Mouse (Mus musculus) forebrain, embryonic 10.5 days (tissue): ENCODE data around the gene Usp28. TPM values are rescaled to one million over a fixed set of nuclear protein-coding genes. Genes with fewer than 3 reads are reported as not detected.

Experiments used
- DNase-seq: peaks from one replicate; pipeline ENCODE4 v3.0.0-alpha.2; 2017; ENCODE audit warnings: low spot score; ENCODE audit errors: extremely low spot score
- H3K27ac ChIP-seq: fragments of 300-500 bp; sonication (generic); 2 replicates; pipeline ENCODE4 v1.5.1; 2016; ENCODE audit warnings: mild to moderate bottlenecking
- H3K27me3 ChIP-seq: fragments of 300-500 bp; sonication (generic); 2 replicates; pipeline ENCODE4 v1.6.1; 2016; ENCODE audit warnings: mild to moderate bottlenecking; ENCODE audit not compliant: poor library complexity, severe bottlenecking
- H3K36me3 ChIP-seq: fragments of 300-500 bp; sonication (generic); replicated peaks from 2 replicates; pipeline ENCODE4 v1.6.1; 2016; ENCODE audit warnings: mild to moderate bottlenecking, moderate library complexity
- H3K4me1 ChIP-seq: fragments of 300-500 bp; sonication (generic); 2 replicates; pipeline ENCODE4 v1.6.1; 2016
- H3K4me3 ChIP-seq: fragments of 300-500 bp; sonication (generic); 2 replicates; pipeline ENCODE4 v1.5.1; 2016; ENCODE audit warnings: mild to moderate bottlenecking, moderate library complexity
- H3K9me3 ChIP-seq: fragments of 300-500 bp; sonication (generic); 2 replicates; pipeline ENCODE4 v1.6.1; 2016; ENCODE audit warnings: mild to moderate bottlenecking, moderate library complexity
- WGBS: fragments of 180-500 bp; shearing (Covaris S2); methylation state at CpG from one replicate; pipeline ENCODE4 v1.1.7; 2016; 5-methylcytosine and 5-hydroxymethylcytosine counted together
- polyA plus RNA-seq: library from polyadenylated mRNA; unstranded; fragments of >200 nt; fragmentation: Nextera tagmentation; extraction: Ambion mirVana; gene quantifications from 2 replicates; pipeline ENCODE4 v1.2.1, GENCODE M21; 2016

Gene Usp28
- polyA plus RNA-seq, 1 experiment from 2014 or later = 56.4 TPM

DNA sequence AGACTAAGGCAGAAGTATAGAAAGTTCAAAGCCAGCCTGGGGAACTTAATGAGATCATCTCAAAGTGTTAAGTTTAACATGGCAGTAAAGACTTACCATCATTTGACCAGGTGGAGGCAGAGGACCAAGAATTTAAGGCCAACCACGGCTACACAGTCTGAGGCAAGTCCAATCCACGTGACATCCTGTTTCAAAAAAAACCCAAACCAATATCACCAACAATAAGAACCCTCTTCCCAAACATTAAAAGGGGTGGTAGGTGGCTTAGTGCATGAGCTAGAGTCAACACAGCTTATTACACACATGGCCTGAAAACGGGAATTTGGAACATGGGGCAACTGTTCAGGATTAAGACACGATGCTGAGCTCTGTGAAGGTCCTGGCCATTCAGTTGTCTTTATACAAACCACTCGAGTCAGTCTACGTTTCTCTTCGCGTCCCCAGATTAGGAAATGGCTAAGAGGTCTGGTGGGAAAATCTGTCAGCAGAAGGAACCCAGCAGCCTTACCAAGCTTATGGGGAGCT lies 793 bp upstream of the Usp28 start:
- H3K27me3 ChIP-seq = no peaks in the 10 kb centered on the region
- peaks cover 45% of the 10 kb centered on the region for H3K4me1 ChIP-seq
- H3K36me3 ChIP-seq = peaks cover 9% of the 10 kb centered on the region; the same call in 1 of the 2 replicates
- 43% methylated on average over 8 of the region's 8 CpGs for WGBS
- peak overlapping the region; percentile 90 for H3K27ac ChIP-seq
- H3K4me3 ChIP-seq = peak overlapping the region; percentile 74
- DNase-seq = no peak
- no peaks in the 10 kb centered on the region for H3K9me3 ChIP-seq

DNA sequence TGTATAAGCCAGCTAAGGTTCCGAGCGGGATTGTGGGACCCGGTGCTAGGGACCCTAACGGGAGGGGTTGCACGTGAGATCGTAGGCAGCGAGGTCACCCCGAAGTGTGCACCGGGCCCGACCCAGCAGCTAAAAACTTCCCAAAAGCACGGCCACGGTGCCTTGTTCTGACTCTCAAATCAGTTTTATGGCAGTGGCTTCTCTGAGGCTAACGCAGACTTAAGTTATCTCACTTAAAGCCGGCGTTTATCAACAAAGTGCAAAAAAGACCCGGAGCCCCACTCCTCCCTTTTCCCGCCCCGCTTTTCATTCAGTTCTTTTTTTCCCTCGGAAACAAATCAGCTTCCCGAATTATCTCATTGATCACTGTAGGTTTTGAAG lies 523 bp downstream of the Usp28 start:
- no peaks in the 10 kb centered on the region for H3K27me3 ChIP-seq
- under 1% methylated on average over 20 of the region's 20 CpGs for WGBS

DNA sequence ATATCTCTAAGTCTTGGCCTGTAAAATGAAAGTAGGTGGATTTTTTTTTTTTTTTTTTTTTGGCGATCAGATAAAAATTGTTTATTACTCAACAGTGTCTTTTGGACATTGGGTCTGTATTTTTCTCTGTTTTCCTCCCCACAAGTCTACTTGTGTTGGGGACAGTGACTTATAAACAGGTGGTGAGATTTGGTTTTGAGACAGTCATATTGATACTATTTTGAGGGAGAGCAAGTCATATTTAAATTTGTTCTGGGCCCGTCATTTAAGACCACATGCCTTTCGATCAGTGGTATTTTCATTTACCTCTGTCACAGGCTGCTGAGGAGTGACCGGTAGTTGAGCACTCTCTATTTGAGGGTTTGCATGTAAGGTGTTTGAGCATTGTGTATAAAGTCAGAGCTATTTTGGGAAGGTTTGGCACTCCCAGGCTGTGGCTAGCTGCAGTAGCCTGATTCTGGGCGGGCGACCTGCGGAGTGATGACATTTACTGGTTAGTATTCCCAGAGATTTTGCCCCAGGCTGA lies 1.5 kb downstream of the Usp28 start:
- Histone ChIP-seq H3K4me3 (peak overlapping the region; percentile 74), H3K27me3 (no peaks in the 10 kb centered on the region), H3K9me3 (no peaks in the 10 kb centered on the region), H3K4me1 (peaks cover 61% of the 10 kb centered on the region), H3K36me3 (peaks cover 28% of the 10 kb centered on the region), H3K27ac (no peak overlapping the region)
- DNase-seq = no peak
- WGBS = 17% methylated on average over 7 of the region's 7 CpGs

More for the DNA sequence above, 523 bp downstream of the Usp28 start:
- DNase-seq = no peak
- H3K4me1 ChIP-seq = peaks cover 52% of the 10 kb centered on the region
- H3K4me3 ChIP-seq = peak overlapping the region; percentile 74
- no peaks in the 10 kb centered on the region for H3K9me3 ChIP-seq
- H3K27ac ChIP-seq = peak overlapping the region; percentile 90
- peaks cover 19% of the 10 kb centered on the region for H3K36me3 ChIP-seq

DNA sequence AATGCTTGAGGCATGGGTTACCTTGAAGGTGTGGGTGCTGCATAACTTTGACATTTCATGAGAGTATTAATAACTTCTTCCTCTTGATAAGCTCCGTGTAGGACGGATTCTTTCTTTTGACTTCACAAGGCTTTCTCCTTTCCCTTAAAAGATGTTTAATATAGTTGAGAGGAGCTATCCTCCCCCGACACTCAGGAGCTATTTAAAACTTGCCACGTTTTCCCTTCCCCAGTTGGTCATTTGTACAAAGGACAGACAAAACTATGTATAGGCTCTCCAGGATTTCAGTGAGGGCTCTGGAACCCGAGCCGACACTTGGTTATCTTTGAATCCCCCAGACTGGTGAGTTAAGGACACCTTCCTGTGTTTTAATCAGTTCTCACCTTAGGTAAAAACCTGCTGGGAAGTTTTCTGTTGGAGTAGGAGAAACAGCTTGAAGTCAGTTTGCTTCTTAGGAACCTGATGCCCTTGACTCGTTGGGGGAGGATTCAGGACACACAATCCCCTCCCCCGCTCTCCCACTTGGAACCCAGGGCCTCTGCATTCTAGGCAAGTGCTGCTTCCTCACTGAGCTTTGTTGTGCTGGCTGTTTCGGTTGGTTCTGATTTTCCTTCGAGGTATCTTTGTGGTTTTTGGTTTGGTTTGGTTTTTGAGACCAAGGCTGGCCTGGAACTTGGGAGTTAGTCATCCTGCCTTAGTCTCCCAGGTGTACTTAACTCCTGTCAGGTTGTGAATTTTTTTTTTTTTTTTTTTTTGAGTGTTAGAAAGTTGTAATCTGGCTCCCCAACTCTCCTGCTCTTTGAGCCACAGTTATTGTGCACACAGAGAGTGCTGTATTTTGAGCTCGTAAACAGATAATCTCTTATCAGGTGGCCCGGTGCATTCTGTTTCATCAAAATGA lies 2.3 kb downstream of the Usp28 start:
- peaks cover 36% of the 10 kb centered on the region for H3K36me3 ChIP-seq
- WGBS = 32% methylated on average over 12 of the region's 12 CpGs
- H3K4me1 ChIP-seq = peaks cover 65% of the 10 kb centered on the region
- no peaks in the 10 kb centered on the region for H3K9me3 ChIP-seq
- no peaks in the 10 kb centered on the region for H3K27me3 ChIP-seq
- no peak overlapping the region for H3K27ac ChIP-seq
- H3K4me3 ChIP-seq = peak overlapping the region; percentile 74
- DNase-seq = no peak

DNA sequence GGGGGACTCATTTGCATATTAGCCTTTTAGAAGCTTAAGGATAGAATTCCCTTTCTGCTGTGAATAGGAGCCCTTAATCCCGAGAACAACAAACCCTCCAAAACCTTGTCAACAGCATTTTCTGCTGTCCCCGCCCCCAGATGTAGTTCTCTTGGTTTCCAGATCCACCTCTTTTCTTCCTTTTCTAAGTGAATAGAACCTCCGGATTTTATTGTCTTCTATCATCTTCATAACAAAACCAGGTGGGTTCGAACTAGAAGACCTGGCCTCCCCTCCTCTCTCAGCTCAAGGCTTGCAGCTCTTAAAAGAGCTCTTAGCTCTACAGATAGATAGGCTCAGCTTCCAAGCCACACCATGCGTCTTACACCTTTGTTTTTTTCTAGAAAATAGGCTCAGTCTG lies 6.5 kb downstream of the Usp28 start:
- Histone ChIP-seq H3K27me3 (no peaks in the 10 kb centered on the region), H3K4me1 (peaks cover 44% of the 10 kb centered on the region), H3K27ac (no peak overlapping the region), H3K4me3 (no peak overlapping the region), H3K9me3 (no peaks in the 10 kb centered on the region), H3K36me3 (peaks cover 70% of the 10 kb centered on the region)
- 38% methylated on average over 5 of the region's 5 CpGs for WGBS
- no peak for DNase-seq

DNA sequence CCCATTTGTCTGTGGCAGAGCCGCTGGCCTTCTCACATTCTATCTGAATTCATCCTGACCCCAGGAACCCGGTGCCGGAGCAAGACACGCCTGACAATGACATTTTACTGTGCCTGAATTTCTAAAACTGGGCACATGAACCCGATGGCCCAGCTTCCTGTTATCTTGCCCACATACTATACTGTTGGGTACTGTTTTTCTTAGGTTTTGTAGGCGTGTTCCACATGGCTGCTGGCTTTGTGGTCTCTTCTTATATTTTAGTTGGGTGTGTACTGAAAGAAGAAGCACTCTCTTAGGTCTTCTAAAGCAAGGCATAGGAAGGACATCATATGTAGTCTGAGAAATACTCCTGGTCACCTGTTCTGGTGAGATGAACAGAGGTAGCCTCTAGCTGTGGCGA lies 9.6 kb downstream of the Usp28 start:
- peaks cover 18% of the 10 kb centered on the region for H3K4me1 ChIP-seq
- 94% methylated on average over 7 of the region's 7 CpGs for WGBS
- H3K36me3 ChIP-seq = peaks cover 82% of the 10 kb centered on the region
- H3K9me3 ChIP-seq = no peaks in the 10 kb centered on the region
- no peak for DNase-seq
- no peak overlapping the region for H3K4me3 ChIP-seq
- H3K27me3 ChIP-seq = no peaks in the 10 kb centered on the region
- no peak overlapping the region for H3K27ac ChIP-seq

DNA sequence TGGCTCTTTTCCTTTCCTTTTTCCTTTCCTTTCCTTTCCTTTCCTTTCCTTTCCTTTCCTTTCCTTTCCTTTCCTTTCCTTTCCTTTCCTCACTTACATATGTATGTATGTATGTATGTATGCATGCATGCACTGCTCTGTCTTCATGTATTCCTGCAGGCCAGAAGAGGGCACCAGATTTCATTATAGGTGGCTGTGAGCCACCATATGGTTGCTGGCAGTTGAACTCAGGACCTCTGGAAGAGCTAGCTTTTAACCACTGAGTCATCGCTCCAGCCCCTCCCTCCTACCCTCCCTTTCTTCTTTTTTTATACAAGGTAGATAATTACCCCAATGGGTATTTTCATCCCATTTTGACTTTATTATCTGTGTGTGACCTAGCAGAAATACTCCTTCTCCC lies 10.6 kb downstream of the Usp28 start:
- no peaks in the 10 kb centered on the region for H3K27me3 ChIP-seq
- peaks cover 13% of the 10 kb centered on the region for H3K4me1 ChIP-seq
- no peak for DNase-seq
- no peak overlapping the region for H3K27ac ChIP-seq
- H3K4me3 ChIP-seq = no peak overlapping the region
- H3K9me3 ChIP-seq = no peaks in the 10 kb centered on the region
- 100% methylated on average over 1 of the region's 1 CpGs for WGBS
- peaks cover 84% of the 10 kb centered on the region for H3K36me3 ChIP-seq

DNA sequence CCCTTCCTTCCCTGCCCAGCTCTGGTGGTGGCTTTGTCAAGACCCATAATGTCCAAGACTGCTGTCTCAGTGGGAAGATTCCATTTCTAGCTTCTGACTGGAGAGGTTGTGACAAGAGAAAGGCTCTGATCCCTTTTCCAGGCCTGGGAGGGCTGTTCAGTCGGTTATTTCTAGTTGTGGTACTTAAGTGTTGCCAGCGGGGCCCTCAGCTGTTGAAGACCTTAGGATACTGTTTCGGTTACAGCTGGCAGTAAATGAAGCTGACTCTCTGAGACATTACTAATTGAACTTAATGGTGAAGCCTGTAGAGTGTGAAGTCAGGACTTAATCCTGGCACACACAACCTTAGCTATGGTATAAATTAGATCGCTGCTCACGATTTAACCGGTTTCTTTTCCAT lies 14.1 kb downstream of the Usp28 start:
- no peaks in the 10 kb centered on the region for H3K4me1 ChIP-seq
- no peak overlapping the region for H3K27ac ChIP-seq
- H3K9me3 ChIP-seq = no peaks in the 10 kb centered on the region
- DNase-seq = no peak
- WGBS = 94% methylated on average over 6 of the region's 6 CpGs
- no peak overlapping the region for H3K4me3 ChIP-seq
- no peaks in the 10 kb centered on the region for H3K27me3 ChIP-seq
- H3K36me3 ChIP-seq = peaks cover 84% of the 10 kb centered on the region

DNA sequence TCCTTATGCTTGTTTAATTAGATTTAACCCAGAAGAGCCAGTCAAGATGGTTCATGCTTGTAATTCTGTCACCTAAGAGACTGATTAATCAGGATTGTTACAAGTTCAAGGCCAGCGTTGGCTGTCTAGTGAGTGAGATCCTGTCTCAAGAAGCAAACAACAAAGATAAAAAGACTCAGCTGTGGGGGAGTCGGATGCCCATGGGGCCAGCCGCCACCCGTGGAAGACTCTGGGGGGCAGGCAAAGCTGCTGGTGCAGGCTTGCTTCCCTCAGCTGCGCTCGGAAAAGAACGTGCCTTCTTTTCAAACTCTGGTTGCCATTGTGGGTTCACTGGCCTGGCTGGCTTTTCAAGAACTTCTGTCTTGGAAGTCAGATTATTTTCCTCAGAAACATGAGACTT lies 30.6 kb downstream of the Usp28 start:
- Histone ChIP-seq H3K27me3 (no peaks in the 10 kb centered on the region), H3K9me3 (no peaks in the 10 kb centered on the region), H3K4me1 (no peaks in the 10 kb centered on the region), H3K27ac (no peak overlapping the region), H3K4me3 (no peak overlapping the region), H3K36me3 (peaks cover 94% of the 10 kb centered on the region)
- 92% methylated on average over 7 of the region's 7 CpGs for WGBS
- DNase-seq = no peak

DNA sequence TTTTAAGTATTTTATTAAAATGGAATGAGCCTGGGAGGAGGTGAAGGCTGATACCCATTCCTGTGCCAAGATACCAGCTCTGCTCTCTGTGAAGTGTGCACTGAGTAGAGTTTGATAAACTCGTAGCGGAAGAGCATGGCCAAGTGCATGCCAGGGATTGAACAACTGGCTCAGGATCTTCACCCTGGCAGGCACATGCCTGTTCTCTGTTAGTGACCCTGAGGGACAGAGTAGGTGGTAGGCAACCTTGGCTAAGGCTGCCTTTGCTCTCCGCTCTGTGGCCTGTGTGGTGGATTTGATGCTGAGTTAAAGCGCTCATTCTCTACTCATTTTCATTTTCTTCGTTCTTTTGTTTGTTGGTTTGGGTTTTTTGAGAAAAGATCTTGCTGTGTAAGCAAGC lies 36.1 kb downstream of the Usp28 start:
- 96% methylated on average over 5 of the region's 5 CpGs for WGBS
- Histone ChIP-seq H3K4me1 (no peaks in the 10 kb centered on the region), H3K27ac (no peak overlapping the region), H3K4me3 (no peak overlapping the region), H3K27me3 (no peaks in the 10 kb centered on the region), H3K36me3 (peaks cover 83% of the 10 kb centered on the region), H3K9me3 (no peaks in the 10 kb centered on the region)
- no peak for DNase-seq

DNA sequence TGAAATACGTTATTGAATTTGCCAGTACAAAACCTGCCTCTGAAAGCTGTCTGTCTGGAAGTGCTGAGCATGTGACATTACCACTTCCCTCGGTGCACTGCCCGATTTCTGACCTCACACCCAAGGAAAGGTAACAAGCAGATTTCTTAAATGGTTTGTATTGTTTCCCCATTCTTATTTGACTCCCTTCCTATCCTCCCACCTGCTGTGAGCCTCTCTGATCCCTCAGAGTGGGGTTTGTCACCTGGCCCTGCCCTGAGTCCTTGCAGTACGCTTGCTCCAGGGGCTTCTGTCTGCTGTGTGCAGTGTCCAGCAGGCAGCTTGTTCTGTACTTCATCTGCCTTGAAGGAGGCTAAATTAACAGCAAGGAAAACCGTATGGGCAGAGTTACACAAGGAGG lies 38.8 kb downstream of the Usp28 start:
- no peaks in the 10 kb centered on the region for H3K9me3 ChIP-seq
- no peaks in the 10 kb centered on the region for H3K4me1 ChIP-seq
- H3K36me3 ChIP-seq = peaks cover 85% of the 10 kb centered on the region
- no peaks in the 10 kb centered on the region for H3K27me3 ChIP-seq
- H3K4me3 ChIP-seq = no peak overlapping the region
- DNase-seq = no peak
- 90% methylated on average over 5 of the region's 5 CpGs for WGBS
- H3K27ac ChIP-seq = no peak overlapping the region

DNA sequence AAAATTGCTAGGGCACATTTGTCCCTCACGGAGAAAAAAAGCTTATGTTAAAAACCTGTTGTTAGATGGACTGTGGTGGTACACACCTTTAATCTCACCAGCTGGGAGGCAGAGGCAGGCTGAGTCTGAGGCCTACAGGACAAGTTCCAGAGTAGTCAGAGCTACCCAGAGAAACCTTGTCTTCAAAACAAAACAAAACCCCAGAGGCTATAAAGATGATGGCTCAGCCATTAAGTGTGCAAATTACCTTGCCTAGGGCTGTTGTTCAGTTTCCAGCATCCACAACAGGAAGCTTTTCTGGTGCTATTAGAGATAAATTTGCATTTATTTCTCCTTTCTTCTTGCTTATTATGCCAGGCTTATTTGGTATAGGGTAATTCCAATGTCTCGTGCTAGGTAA lies 39.4 kb downstream of the Usp28 start:
- 92% methylated on average over 2 of the region's 2 CpGs for WGBS
- Histone ChIP-seq H3K36me3 (peaks cover 85% of the 10 kb centered on the region), H3K4me3 (no peak overlapping the region), H3K9me3 (no peaks in the 10 kb centered on the region), H3K27ac (no peak overlapping the region), H3K27me3 (no peaks in the 10 kb centered on the region), H3K4me1 (no peaks in the 10 kb centered on the region)
- DNase-seq = no peak

DNA sequence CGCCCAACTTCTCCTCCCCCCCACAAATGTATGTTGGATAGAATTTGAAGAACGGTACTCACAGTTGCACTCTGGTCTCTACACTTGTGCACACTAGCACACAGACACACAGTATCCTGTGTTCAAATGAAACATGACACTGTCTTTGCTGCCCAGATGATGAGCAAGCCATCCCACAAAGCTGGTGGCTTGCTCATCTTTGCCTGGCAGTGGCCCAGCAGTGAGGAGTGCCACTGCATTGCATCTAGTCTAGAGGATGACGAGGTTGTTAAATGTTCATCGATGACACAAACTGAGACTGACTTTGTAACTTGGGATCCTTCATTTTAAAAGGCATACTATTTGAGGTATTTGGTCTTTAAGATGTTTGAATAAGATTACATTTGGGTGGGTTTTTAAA lies 49.6 kb downstream of the Usp28 start:
- H3K36me3 ChIP-seq = peaks cover 98% of the 10 kb centered on the region
- H3K27me3 ChIP-seq = no peaks in the 10 kb centered on the region
- no peak overlapping the region for H3K27ac ChIP-seq
- no peaks in the 10 kb centered on the region for H3K9me3 ChIP-seq
- no peak overlapping the region for H3K4me3 ChIP-seq
- no peaks in the 10 kb centered on the region for H3K4me1 ChIP-seq
- 94% methylated on average over 4 of the region's 4 CpGs for WGBS
- no peak for DNase-seq
